Mouse (Mus musculus) megakaryocyte, adult 5-6 weeks (primary cell): ENCODE measurements around the gene Lamc1. TPM values are rescaled to one million over a fixed set of nuclear protein-coding genes. Genes with fewer than 3 reads are reported as not detected.
A peak's percentile ranks its signal among the peaks of the same experiment; 100 is the strongest.
"Not testable (repeated sequence)": the region's sequence is repeated elsewhere in the genome, so short reads cannot be mapped to it uniquely, and the experiment has no call there.

Source experiments
- ATAC-seq: 2 replicates; pipeline ENCODE4 v1.8.0; 2016; ENCODE audit warnings: mild to moderate bottlenecking, inconsistent platforms; ENCODE audit not compliant: poor library complexity, severe bottlenecking
- total RNA-seq, 2 experiments: library from RNA; stranded (forward) in 1 of 2; stranded (reverse) in 1 of 2; fragments of 153-499, 151-499 nt in 1 of 2; fragments of 221-1000, 200-1000 nt in 1 of 2; gene quantifications; 2 replicates each; pipeline versions ENCODE4 v1.2.3 to v1.2.4; 2015 to 2017

Lamc1 gene
- total RNA-seq, 2 experiments from 2014 or later: 0.92 to 2.3 TPM

GRCm38 (mm10) chr1:153331796-153332443, 666 bp downstream of the Lamc1 start:
- ATAC-seq: peak; percentile 69

GRCm38 (mm10) chr1:153331206-153331605, 1.4 kb downstream of the Lamc1 start:
- ATAC-seq: no peak

- no peak for ATAC-seq
These were observed 3.3 kb downstream of the Lamc1 start for GRCm38 (mm10) chr1:153329306-153329705.

GRCm38 (mm10) chr1:153327063-153327462, 5.5 kb downstream of the Lamc1 start:
- no peak for ATAC-seq

GRCm38 (mm10) chr1:153326226-153326625, 6.4 kb downstream of the Lamc1 start:
- ATAC-seq: no peak

- no peak for ATAC-seq
These were observed 11.2 kb downstream of the Lamc1 start for GRCm38 (mm10) chr1:153321404-153321803.

GRCm38 (mm10) chr1:153320554-153321147, 11.9 kb downstream of the Lamc1 start:
- no peak for ATAC-seq

- ATAC-seq: peak; percentile 49
These were observed 12.5 kb downstream of the Lamc1 start for GRCm38 (mm10) chr1:153320121-153320520.

GRCm38 (mm10) chr1:153318741-153319140, 13.8 kb downstream of the Lamc1 start:
- no peak for ATAC-seq

GRCm38 (mm10) chr1:153318287-153318686, 14.3 kb downstream of the Lamc1 start:
- no peak for ATAC-seq

- ATAC-seq: no peak
These were observed 14.9 kb downstream of the Lamc1 start for GRCm38 (mm10) chr1:153317486-153318260.

- no peak for ATAC-seq
These were observed 15.6 kb downstream of the Lamc1 start for GRCm38 (mm10) chr1:153316956-153317355.

GRCm38 (mm10) chr1:153316286-153316685, 16.3 kb downstream of the Lamc1 start:
- ATAC-seq: no peak

GRCm38 (mm10) chr1:153315121-153315520, 17.5 kb downstream of the Lamc1 start:
- no peak for ATAC-seq

GRCm38 (mm10) chr1:153312992-153313391, 19.6 kb downstream of the Lamc1 start:
- ATAC-seq: no peak

- ATAC-seq: no peak
These were observed 22.4 kb downstream of the Lamc1 start for GRCm38 (mm10) chr1:153310190-153310589.

GRCm38 (mm10) chr1:153309310-153309709, 23.3 kb downstream of the Lamc1 start:
- ATAC-seq: no peak

GRCm38 (mm10) chr1:153308915-153309296, 23.7 kb downstream of the Lamc1 start:
- ATAC-seq: no peak

GRCm38 (mm10) chr1:153308179-153308914, 24.2 kb downstream of the Lamc1 start:
- no peak for ATAC-seq

- ATAC-seq: no peak
These were observed 24.9 kb downstream of the Lamc1 start for GRCm38 (mm10) chr1:153307509-153308178.

- not testable (repeated sequence) for ATAC-seq
These were observed 26.9 kb downstream of the Lamc1 start for GRCm38 (mm10) chr1:153305728-153306127.
